Mouse (Mus musculus) forebrain, embryonic 12.5 days (tissue): Measurements from ENCODE around the gene Dctn3. TPM values are rescaled to one million over a fixed set of nuclear protein-coding genes. Genes with fewer than 3 reads are reported as not detected.
"Not testable (repeated sequence)": the region's sequence is repeated elsewhere in the genome, so short reads cannot be mapped to it uniquely, and the experiment has no call there.

Source experiments
- ATAC-seq: fragments of 200-750 bp; cut with Nextera tagmentation; 2 replicates; pipeline ENCODE4 v1.8.0; 2017; ENCODE audit warnings: moderate TSS enrichment; ENCODE audit not compliant: low FRiP score
- H3K27ac ChIP-seq: fragments of 300-500 bp; sonication (generic); 2 replicates; pipeline ENCODE4 v1.5.1; 2016; ENCODE audit warnings: mild to moderate bottlenecking
- H3K27me3 ChIP-seq: fragments of 300-500 bp; sonication (generic); 2 replicates; pipeline ENCODE4 v1.6.1; 2016; ENCODE audit warnings: mild to moderate bottlenecking
- H3K36me3 ChIP-seq: fragments of 300-500 bp; sonication (generic); replicated peaks from 2 replicates; pipeline ENCODE4 v1.6.1; 2016; ENCODE audit warnings: mild to moderate bottlenecking
- H3K4me1 ChIP-seq: fragments of 300-500 bp; sonication (generic); 2 replicates; pipeline ENCODE4 v1.6.1; 2016
- H3K4me2 ChIP-seq: fragments of 300-500 bp; sonication (generic); 2 replicates; pipeline ENCODE4 v1.6.1; 2016; ENCODE audit warnings: mild to moderate bottlenecking, moderate library complexity
- H3K4me3 ChIP-seq: fragments of 300-500 bp; sonication (generic); replicated peaks from 2 replicates; pipeline ENCODE4 v1.5.1; 2016; ENCODE audit warnings: mild to moderate bottlenecking
- H3K9ac ChIP-seq: fragments of 300-500 bp; sonication (generic); 2 replicates; pipeline ENCODE4 v1.6.1; 2016; ENCODE audit warnings: mild to moderate bottlenecking
- H3K9me3 ChIP-seq: fragments of 300-500 bp; sonication (generic); 2 replicates; pipeline ENCODE4 v1.6.1; 2016
- WGBS: fragments of 180-500 bp; shearing (Covaris S2); methylation state at CpG from one replicate; pipeline ENCODE4 v1.1.7; 2016; 5-methylcytosine and 5-hydroxymethylcytosine counted together
- polyA plus RNA-seq: library from polyadenylated mRNA; unstranded; fragments of >200 nt; fragmentation: Nextera tagmentation; extraction: Ambion mirVana; gene quantifications from 2 replicates; pipeline ENCODE4 v1.2.1, GENCODE M21; 2016

The Dctn3 gene
- polyA plus RNA-seq, 1 experiment from 2014 or later: 179 TPM

GRCm38 (mm10) chr4:41693511-41693910, 29.5 kb downstream of the Dctn3 start:
- H3K27ac ChIP-seq, H3K27me3 ChIP-seq, H3K36me3 ChIP-seq, ATAC-seq, H3K9me3 ChIP-seq, H3K9ac ChIP-seq: not testable (repeated sequence)
- Histone ChIP-seq H3K4me1 (peaks cover 13% of the 10 kb centered on the region), H3K4me2 (peak overlapping the region; percentile 48), H3K4me3 (peak overlapping the region; percentile 19)
- WGBS: 4% methylated on average over 4 of the region's 4 CpGs

- not testable (repeated sequence) for H3K27me3 ChIP-seq, H3K27ac ChIP-seq, H3K4me3 ChIP-seq, H3K9me3 ChIP-seq, ATAC-seq, H3K4me2 ChIP-seq, H3K9ac ChIP-seq, H3K36me3 ChIP-seq
- no CpG with 5 or more reads among the region's 4 CpGs for WGBS
- peaks cover 30% of the 10 kb centered on the region for H3K4me1 ChIP-seq
Measured at GRCm38 (mm10) chr4:41690014-41690413, 33.0 kb downstream of the Dctn3 start.

GRCm38 (mm10) chr4:41688562-41688961, 34.4 kb downstream of the Dctn3 start:
- not testable (repeated sequence) for H3K36me3 ChIP-seq, H3K4me3 ChIP-seq, H3K27me3 ChIP-seq, ATAC-seq, H3K9ac ChIP-seq, H3K9me3 ChIP-seq, H3K27ac ChIP-seq, H3K4me2 ChIP-seq
- 55% methylated on average over 1 of the region's 1 CpGs for WGBS
- H3K4me1 ChIP-seq: peaks cover 35% of the 10 kb centered on the region

GRCm38 (mm10) chr4:41685882-41686492, 37.0 kb downstream of the Dctn3 start:
- H3K9me3 ChIP-seq, H3K9ac ChIP-seq, ATAC-seq, H3K27me3 ChIP-seq, H3K36me3 ChIP-seq, H3K4me2 ChIP-seq, H3K4me3 ChIP-seq: not testable (repeated sequence)
- 7% methylated on average over 9 of the region's 10 CpGs for WGBS
- H3K4me1 ChIP-seq: peaks cover 46% of the 10 kb centered on the region
- H3K27ac ChIP-seq: peak overlapping the region; percentile 85

- not testable (repeated sequence) for H3K27me3 ChIP-seq, H3K9me3 ChIP-seq, H3K36me3 ChIP-seq, H3K4me3 ChIP-seq, H3K9ac ChIP-seq
- peak overlapping the region; percentile 32 for H3K4me2 ChIP-seq
- WGBS: 0% methylated on average over 11 of the region's 14 CpGs
- ATAC-seq: 0 out of 2 replicates have a peak, but pooled peaks have one; percentile 10
- H3K27ac ChIP-seq: peak overlapping the region; percentile 92
- peaks cover 55% of the 10 kb centered on the region for H3K4me1 ChIP-seq
Measured at GRCm38 (mm10) chr4:41684931-41685453, 38.0 kb downstream of the Dctn3 start.

- not testable (repeated sequence) for H3K9me3 ChIP-seq, H3K27me3 ChIP-seq, H3K9ac ChIP-seq, H3K36me3 ChIP-seq, H3K4me3 ChIP-seq
- Histone ChIP-seq H3K4me1 (peaks cover 62% of the 10 kb centered on the region), H3K4me2 (peak overlapping the region; percentile 40), H3K27ac (peak overlapping the region; percentile 92)
- under 1% methylated on average over 21 of the region's 27 CpGs for WGBS
- peak; percentile 56 for ATAC-seq
Measured at GRCm38 (mm10) chr4:41684131-41684930, 38.6 kb downstream of the Dctn3 start.

- ATAC-seq: peak; percentile 39
Measured at GRCm38 (mm10) chr4:41683303-41683702, 39.7 kb downstream of the Dctn3 start.

GRCm38 (mm10) chr4:41682789-41683188, 40.2 kb downstream of the Dctn3 start:
- Histone ChIP-seq H3K27ac (peak overlapping the region; percentile 80), H3K36me3 (peaks cover 11% of the 10 kb centered on the region), H3K4me1 (peaks cover 70% of the 10 kb centered on the region), H3K27me3 (no peaks in the 10 kb centered on the region), H3K9me3 (no peaks in the 10 kb centered on the region), H3K9ac (peak overlapping the region; percentile 48; the same call in 1 of the 2 replicates), H3K4me2 (peak overlapping the region; percentile 46), H3K4me3 (no peak overlapping the region)
- WGBS: 19% methylated on average over 6 of the region's 6 CpGs
- ATAC-seq: no peak

More at GRCm38 (mm10) chr4:41683303-41683702, 39.7 kb downstream of the Dctn3 start:
- 4% methylated on average over 9 of the region's 27 CpGs for WGBS
- H3K27ac ChIP-seq: peak overlapping the region; percentile 70; the same call in 1 of the 2 replicates
- H3K9me3 ChIP-seq, H3K27me3 ChIP-seq, H3K9ac ChIP-seq: not testable (repeated sequence)
- peaks cover 66% of the 10 kb centered on the region for H3K4me1 ChIP-seq
- H3K36me3 ChIP-seq: peaks cover 11% of the 10 kb centered on the region
- peak overlapping the region; percentile 46 for H3K4me2 ChIP-seq
- H3K4me3 ChIP-seq: peak overlapping the region; percentile 23; the same call in 1 of the 2 replicates

GRCm38 (mm10) chr4:41681947-41682346, 41.0 kb downstream of the Dctn3 start:
- peaks cover 11% of the 10 kb centered on the region for H3K36me3 ChIP-seq
- H3K9ac ChIP-seq: 0 out of 2 replicates have a peak overlapping the region, but pooled peaks have one; percentile 48
- peaks cover 72% of the 10 kb centered on the region for H3K4me1 ChIP-seq
- peak overlapping the region; percentile 80 for H3K27ac ChIP-seq
- no peaks in the 10 kb centered on the region for H3K9me3 ChIP-seq
- peak overlapping the region; percentile 46; the same call in 1 of the 2 replicates for H3K4me2 ChIP-seq
- WGBS: 73% methylated on average over 10 of the region's 10 CpGs
- ATAC-seq: no peak
- H3K27me3 ChIP-seq: 0 out of 2 replicates have a peak, but pooled peaks cover 1% of the 10 kb centered on the region
- H3K4me3 ChIP-seq: no peak overlapping the region

GRCm38 (mm10) chr4:41681176-41681575, 41.8 kb downstream of the Dctn3 start:
- Histone ChIP-seq H3K4me2 (no peak overlapping the region), H3K27ac (peak overlapping the region; percentile 42; the same call in 1 of the 2 replicates), H3K9ac (0 out of 2 replicates have a peak overlapping the region, but pooled peaks have one; percentile 25), H3K27me3 (peaks cover 9% of the 10 kb centered on the region; the same call in 1 of the 2 replicates), H3K36me3 (peaks cover 11% of the 10 kb centered on the region), H3K4me3 (no peak overlapping the region), H3K9me3 (no peaks in the 10 kb centered on the region), H3K4me1 (peaks cover 73% of the 10 kb centered on the region)
- ATAC-seq: no peak
- WGBS: 63% methylated on average over 4 of the region's 4 CpGs

GRCm38 (mm10) chr4:41679291-41679690, 43.7 kb downstream of the Dctn3 start:
- Histone ChIP-seq H3K4me1 (peaks cover 86% of the 10 kb centered on the region), H3K9me3 (no peaks in the 10 kb centered on the region), H3K27ac (peak overlapping the region; percentile 79), H3K36me3 (peaks cover 11% of the 10 kb centered on the region), H3K27me3 (peaks cover 11% of the 10 kb centered on the region; the same call in 1 of the 2 replicates), H3K9ac (peak overlapping the region; percentile 38; the same call in 1 of the 2 replicates), H3K4me2 (no peak overlapping the region), H3K4me3 (no peak overlapping the region)
- no peak; the same call in 1 of the 2 replicates for ATAC-seq
- WGBS: 39% methylated on average over 2 of the region's 2 CpGs

- no peak for ATAC-seq
- WGBS: 80% methylated on average over 6 of the region's 6 CpGs
- H3K27ac ChIP-seq: peak overlapping the region; percentile 79
- H3K4me2 ChIP-seq: no peak overlapping the region
- peaks cover 86% of the 10 kb centered on the region for H3K4me1 ChIP-seq
- H3K9ac ChIP-seq: no peak overlapping the region
- H3K36me3 ChIP-seq: peaks cover 11% of the 10 kb centered on the region
- no peaks in the 10 kb centered on the region for H3K9me3 ChIP-seq
- H3K27me3 ChIP-seq: peaks cover 11% of the 10 kb centered on the region; the same call in 1 of the 2 replicates
- no peak overlapping the region for H3K4me3 ChIP-seq
Measured at GRCm38 (mm10) chr4:41678863-41679262, 44.1 kb downstream of the Dctn3 start.
